Mouse (Mus musculus) layer of hippocampus, adult 2 months (tissue): ENCODE data around the gene Plekha6. TPM values are rescaled to one million over a fixed set of nuclear protein-coding genes. Genes with fewer than 3 reads are reported as not detected.

ENCODE experiments used
- DNase-seq, 2 experiments: peaks; one replicate each; pipeline ENCODE4 v3.0.0; 2022; ENCODE audit warnings: low spot score in 2 of 2
- H3K27ac ChIP-seq: fragments of 200-600 bp; 2 replicates; pipeline ENCODE4 v1.8.1; 2022
- H3K4me3 ChIP-seq: fragments of 200-600 bp; 2 replicates; pipeline ENCODE4 v1.8.1; 2022; ENCODE audit warnings: mild to moderate bottlenecking
- CTCF ChIP-seq: fragments of 200-600 bp; conservative IDR thresholded peaks from 2 replicates; pipeline ENCODE4 v1.8.1; 2022; ENCODE audit warnings: antibody characterized with exemption, mild to moderate bottlenecking, moderate library complexity
- total RNA-seq, 2 experiments: library from RNA; stranded (reverse); gene quantifications; 2 replicates each; pipeline ENCODE4 v1.2.3; 2021

Plekha6 gene
- total RNA-seq, 2 experiments from 2014 or later, result 47.6 to 55.0 TPM

- peak overlapping the region; percentile 92 for H3K27ac ChIP-seq
- H3K4me3 ChIP-seq, result peak overlapping the region; percentile 87
- peak; percentile 94 for TF ChIP-seq CTCF
- DNase-seq, result peak; percentile 84 to 87
Observed at GRCm38 (mm10) chr1:133181072-133182015, 17.3 kb downstream of the Plekha6 start.

DNA sequence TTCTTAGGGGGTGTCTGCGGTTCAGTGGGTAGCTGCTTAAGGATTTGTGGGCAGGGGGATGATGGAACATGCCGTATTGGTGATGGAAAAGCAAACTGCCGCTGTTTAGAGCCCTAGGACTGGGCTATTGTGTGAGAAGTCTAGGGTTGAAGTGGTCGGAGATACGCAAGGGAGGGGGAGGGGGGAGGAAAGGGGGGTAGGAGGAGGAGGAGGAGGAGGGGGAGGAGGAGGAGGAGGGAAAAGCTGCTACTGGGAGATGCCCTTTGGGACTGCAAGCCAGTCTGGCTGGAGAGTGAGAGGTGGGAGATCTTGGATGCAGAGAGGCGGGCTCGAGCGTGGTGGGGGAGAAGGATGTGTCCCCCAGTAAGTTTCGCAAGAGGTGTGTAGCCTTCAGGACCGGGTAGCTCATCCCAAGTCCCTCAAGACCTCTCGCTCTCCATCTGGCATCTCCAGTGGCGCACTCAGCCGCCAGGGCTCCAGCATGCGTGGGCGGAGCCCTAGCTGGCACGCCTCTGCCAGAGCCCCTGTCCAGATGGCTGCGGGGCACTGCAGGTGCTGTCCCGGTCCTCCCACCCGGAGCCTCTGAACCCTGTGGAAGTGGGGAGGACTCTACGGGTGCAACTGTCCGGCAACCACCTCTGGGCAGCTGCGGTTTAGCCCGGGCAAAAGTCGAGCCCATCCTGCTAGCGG is 18.2 kb downstream of the Plekha6 start:
- H3K4me3 ChIP-seq, result peak overlapping the region; percentile 87
- TF ChIP-seq CTCF, result peak; percentile 53
- peak in 1 of 2 experiments; percentile 46 for DNase-seq
- peak overlapping the region; percentile 92 for H3K27ac ChIP-seq

- no peak for TF ChIP-seq CTCF
- no peak for DNase-seq
- Histone ChIP-seq H3K27ac (peak overlapping the region; percentile 92), H3K4me3 (peak overlapping the region; percentile 87)
Observed at GRCm38 (mm10) chr1:133182706-133183095, 18.7 kb downstream of the Plekha6 start.

- TF ChIP-seq CTCF, result no peak
- DNase-seq, result no peak
- Histone ChIP-seq H3K4me3 (peak overlapping the region; percentile 87), H3K27ac (peak overlapping the region; percentile 92)
Observed at GRCm38 (mm10) chr1:133183141-133183925, 19.3 kb downstream of the Plekha6 start.

DNA sequence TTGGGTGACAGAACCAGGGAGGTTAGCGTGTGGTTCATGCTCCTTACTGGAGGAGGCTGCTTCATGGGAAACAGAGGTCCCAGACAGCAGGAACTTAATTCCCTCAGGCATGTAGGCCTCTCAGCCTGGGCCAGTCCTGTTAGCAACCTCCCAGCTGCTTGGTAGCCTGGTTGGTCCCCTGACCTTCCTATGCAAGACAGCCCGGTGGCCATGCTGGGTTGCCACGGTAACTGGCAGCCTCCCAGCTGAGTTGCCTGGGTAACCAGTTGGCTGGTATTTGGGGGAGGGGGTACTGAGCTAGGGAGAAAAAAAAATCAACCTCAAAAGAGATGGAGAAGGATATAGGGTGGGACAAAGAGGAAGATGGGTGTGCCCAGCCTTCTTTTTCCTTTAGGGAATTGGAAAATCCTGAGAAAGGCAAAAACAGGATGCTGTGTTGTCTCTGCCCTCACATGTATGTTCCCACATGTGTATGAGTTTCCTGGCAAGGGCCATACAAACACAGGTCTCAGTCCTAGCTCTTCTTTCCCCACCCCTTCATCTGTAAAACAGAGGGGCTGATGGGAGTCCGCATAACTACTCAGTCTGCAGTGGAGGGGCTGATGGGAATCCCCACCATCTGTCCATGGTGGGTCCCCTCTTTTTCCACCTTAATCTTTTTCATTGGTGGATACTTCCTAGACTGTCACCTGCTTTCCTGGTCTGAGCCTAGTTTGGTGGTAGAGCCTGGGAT is 24.1 kb downstream of the Plekha6 start:
- H3K27ac ChIP-seq, result no peak overlapping the region
- TF ChIP-seq CTCF, result no peak
- no peak overlapping the region for H3K4me3 ChIP-seq
- DNase-seq, result no peak

DNA sequence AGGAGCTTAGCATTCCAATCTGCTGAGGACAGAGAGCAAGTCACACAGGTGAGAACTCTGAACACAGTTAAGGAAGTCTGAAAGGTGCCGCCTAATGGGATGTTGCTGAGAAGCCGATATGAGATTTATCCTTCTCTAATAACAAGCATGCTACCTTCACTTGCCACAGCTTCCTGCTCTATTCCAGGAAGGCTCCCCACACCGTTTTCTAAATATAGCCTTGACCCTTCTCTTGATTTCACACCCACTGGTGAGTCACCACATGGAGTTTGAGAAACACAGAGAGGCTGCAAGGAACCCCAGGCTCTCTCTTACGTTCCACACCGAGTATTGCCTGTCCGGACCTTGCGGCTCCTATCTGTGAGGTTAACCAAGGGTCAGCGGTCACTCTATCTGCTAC is 24.7 kb downstream of the Plekha6 start:
- no peak for DNase-seq
- H3K27ac ChIP-seq, result no peak overlapping the region
- TF ChIP-seq CTCF, result no peak
- no peak overlapping the region for H3K4me3 ChIP-seq

DNA sequence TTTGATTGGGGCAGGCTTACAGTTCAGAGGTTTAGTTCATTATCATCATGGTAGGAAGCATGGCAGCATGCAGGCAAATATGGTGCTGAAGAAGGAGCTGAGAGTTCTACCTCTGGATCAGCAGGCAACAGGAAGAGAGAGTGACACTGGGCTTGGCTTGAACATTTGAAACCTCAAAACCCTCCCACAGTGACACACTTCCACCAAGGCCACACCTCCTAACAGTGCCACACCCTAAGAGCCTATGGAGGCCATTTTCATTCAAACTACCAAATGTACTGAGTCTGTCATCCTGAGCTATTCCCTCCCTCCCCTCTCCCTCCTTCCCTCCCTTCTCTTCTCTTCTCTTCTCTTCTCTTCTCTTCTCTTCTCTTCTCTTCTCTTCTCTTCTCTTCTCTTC is 25.5 kb downstream of the Plekha6 start:
- TF ChIP-seq CTCF, result no peak
- Histone ChIP-seq H3K27ac (no peak overlapping the region), H3K4me3 (no peak overlapping the region)
- DNase-seq, result no peak

- no peak for TF ChIP-seq CTCF
- DNase-seq, result no peak
- Histone ChIP-seq H3K27ac (no peak overlapping the region), H3K4me3 (no peak overlapping the region)
Observed at GRCm38 (mm10) chr1:133190550-133190949, 26.5 kb downstream of the Plekha6 start.

DNA sequence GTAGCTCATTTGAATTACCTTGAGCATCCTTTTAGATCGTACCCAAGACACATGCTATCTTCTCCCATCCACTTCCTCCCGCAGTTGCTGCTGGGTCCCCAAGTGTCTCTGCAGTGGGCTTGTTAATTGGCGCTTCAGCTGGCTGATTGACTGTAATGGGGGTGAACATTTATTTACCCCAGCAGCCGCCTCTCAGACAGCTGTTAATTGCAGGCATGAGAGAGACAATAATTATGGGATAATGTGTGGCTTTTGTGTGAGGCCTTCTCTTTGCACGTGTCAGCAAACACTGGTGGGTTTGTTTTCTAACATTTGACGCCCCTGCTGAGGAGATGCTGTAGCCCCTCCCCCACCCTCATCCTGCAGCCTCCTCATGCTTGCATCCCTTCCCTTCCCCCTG is 32.2 kb downstream of the Plekha6 start:
- no peak for TF ChIP-seq CTCF
- Histone ChIP-seq H3K27ac (no peak overlapping the region), H3K4me3 (no peak overlapping the region)
- no peak for DNase-seq

DNA sequence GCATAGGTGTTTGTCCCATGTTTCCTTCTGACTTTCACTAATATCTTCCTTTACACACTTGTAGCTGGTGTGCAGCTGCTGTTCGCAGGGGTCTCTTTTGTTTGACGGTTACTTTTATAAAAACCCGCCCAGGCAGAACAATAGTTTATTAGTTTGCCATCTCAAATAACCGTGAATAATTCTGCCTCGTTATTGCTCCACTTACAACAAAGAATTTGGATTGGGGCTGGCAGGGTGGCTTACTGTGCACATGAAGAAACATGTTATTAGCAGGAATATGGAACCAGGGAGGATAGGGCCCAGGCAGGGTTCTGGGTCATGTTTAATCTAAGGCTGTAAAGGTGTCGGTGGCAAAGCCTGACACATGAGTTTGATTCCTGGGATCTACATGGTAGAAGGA is 33.3 kb downstream of the Plekha6 start:
- Histone ChIP-seq H3K4me3 (no peak overlapping the region), H3K27ac (no peak overlapping the region)
- no peak for TF ChIP-seq CTCF
- no peak for DNase-seq

DNA sequence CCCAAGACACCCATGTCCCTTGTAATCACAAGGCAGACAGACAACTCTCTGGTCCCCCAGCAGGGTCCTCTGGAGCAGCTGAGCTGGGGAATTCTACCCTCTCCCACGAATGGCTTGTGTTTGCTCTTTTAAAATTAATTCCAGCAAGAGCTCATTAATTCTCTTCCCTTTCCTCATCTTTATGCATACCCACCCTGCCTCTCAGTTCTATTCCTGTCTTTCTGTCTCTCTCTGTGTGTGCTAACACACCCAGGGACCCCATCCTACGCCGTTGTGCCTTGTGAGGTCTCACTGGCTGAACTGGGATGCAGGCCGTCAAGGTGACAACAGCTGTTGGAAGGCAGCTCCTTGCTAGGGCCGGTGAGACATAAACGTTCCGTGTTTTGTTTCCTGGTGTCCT is 35.7 kb downstream of the Plekha6 start:
- Histone ChIP-seq H3K27ac (no peak overlapping the region), H3K4me3 (no peak overlapping the region)
- no peak for DNase-seq
- no peak for TF ChIP-seq CTCF

GRCm38 (mm10) chr1:133201499-133201898 is 37.5 kb downstream of the Plekha6 start:
- TF ChIP-seq CTCF, result no peak
- Histone ChIP-seq H3K27ac (no peak overlapping the region), H3K4me3 (no peak overlapping the region)
- DNase-seq, result no peak
